Mouse (Mus musculus) layer of hippocampus, postnatal 36 days (tissue): ENCODE results near the gene Gm8369. TPM values are rescaled to one million over a fixed set of nuclear protein-coding genes. Genes with fewer than 3 reads are reported as not detected.
"Not testable (repeated sequence)": the region's sequence is repeated elsewhere in the genome, so short reads cannot be mapped to it uniquely, and the experiment has no call there.

Experiments
- DNase-seq, 2 experiments: peaks; one replicate each; pipeline ENCODE4 v3.0.0; 2022
- total RNA-seq, 2 experiments: library from RNA; stranded (reverse); gene quantifications; 2 replicates each; pipeline ENCODE4 v1.2.3; 2021

The Gm8369 gene
- total RNA-seq: under 1 TPM; 0.30 to 0.57 TPM

DNA sequence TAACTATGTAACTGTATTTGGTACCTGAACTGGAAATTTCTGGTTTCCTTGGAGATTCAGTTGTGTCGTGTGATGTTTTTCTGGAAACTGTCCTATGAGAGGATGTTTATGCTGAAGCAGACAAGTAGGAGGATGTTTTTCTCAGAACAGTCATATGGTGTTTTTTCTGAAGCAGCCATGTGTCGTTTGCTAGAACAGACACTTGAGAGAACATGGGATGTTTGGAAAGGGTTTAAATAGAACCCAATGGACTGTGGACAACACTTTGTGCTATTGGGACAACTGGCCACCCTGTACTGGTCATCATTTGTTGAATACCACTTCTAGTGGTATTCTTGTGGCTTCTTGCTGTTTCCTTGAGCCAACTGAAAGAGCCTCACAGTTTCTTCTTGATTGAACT is at the start of gene Gm8369:
Gene Gm8369, plus strand, starts transcription at position 193 of the 400 bp plus-strand sequence.
- DNase-seq: peak; percentile 10 to 35

DNA sequence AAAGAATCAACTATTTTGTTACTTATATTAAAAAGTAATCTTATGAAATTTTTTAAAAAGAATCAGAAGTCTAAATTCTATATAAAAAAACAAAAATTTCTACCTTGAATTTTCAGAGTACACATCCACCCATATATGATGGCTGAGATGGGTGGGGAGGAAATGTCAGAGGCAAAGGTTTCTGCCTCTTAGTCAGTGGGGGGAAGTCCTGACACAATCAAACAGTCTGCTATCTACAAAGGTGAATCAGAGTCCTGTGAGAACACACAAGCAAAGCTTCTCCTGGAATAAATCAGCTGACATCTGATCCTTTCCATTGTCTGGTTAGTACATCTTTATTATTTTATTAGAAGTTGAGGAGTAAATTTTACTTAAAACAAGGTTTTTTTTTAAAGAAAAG is 42.4 kb upstream of the Gm8369 start, which contains the start of gene Ms4a4b:
Gene Ms4a4b, plus strand, starts transcription at position 216 of the 400 bp plus-strand sequence.
- DNase-seq: no peak

DNA sequence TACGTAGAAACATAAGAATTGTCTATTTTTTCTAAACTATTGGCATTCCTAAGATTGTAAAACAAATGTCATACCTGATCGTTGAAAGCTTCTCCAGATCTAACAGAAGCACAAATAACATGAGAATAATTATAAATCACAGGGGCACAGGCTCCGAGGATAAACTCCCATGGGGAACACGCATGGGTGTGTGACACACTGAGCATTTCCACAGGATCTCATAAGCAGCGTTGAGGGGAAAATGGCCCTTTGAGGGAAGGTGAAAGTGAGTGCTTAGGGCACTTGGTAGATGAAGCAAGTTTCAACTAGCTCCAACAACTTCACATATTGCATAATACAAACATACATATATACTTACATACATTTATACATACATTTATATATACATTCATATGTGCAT is 41.8 kb upstream of the Gm8369 start:
- DNase-seq: no peak

- DNase-seq: no peak
Observed at GRCm38 (mm10) chr19:11447238-11447637, 38.5 kb upstream of the Gm8369 start.

DNA sequence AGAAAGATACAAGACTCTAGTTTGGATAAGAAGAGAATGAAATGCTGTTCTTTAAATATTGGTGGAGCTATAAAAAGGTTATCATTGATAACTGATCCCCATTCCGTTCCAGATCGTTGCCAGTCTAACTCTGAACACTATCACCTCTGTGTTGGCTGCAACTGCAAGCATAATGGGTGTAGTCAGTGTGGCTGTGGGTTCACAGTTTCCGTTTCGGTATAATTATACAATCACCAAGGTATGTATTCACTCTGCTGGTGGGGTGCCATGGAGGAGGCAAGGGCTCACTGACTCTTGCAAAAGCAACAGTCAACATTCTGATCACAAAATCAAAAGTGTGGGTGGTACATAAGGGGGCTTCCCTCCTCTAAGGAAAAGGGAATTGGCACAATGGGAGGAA is 26.7 kb upstream of the Gm8369 start:
- not testable (repeated sequence) for DNase-seq

- not testable (repeated sequence) for DNase-seq
Observed at GRCm38 (mm10) chr19:11464795-11465194, 20.9 kb upstream of the Gm8369 start.

DNA sequence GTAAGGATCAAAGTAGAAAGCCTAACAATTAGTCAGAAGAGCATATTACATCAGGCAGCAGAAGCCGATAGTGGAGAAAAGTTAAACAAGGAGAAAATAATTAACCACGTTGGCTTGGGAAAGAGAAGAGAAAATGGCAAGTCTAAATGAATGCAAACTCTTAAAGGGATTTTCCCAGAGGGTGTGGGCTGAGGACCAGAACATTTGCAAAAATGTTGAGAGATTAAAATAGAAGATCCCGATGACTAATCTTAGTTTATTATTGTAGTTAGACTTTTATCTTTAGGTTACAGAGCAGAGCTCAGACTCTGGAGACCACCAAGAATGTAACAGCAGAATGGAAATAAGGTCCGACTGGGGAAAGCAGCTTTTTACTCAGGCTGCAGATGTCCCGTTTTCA is 19.3 kb upstream of the Gm8369 start:
- no peak for DNase-seq

GRCm38 (mm10) chr19:11468361-11468760 is 17.4 kb upstream of the Gm8369 start:
- DNase-seq: not testable (repeated sequence)

- DNase-seq: not testable (repeated sequence)
Observed at GRCm38 (mm10) chr19:11469215-11469614, 16.5 kb upstream of the Gm8369 start, which contains the start of gene Ms4a6c. Ms4a6c (plus strand) TSS chr19:11469366.

GRCm38 (mm10) chr19:11479714-11480113 is 6.0 kb upstream of the Gm8369 start:
- no peak for DNase-seq

- DNase-seq: no peak
Observed at GRCm38 (mm10) chr19:11482684-11483083, 3.1 kb upstream of the Gm8369 start.

GRCm38 (mm10) chr19:11483941-11484340 is 1.8 kb upstream of the Gm8369 start:
- DNase-seq: no peak

GRCm38 (mm10) chr19:11484388-11484787 is 1.4 kb upstream of the Gm8369 start:
- DNase-seq: no peak

DNA sequence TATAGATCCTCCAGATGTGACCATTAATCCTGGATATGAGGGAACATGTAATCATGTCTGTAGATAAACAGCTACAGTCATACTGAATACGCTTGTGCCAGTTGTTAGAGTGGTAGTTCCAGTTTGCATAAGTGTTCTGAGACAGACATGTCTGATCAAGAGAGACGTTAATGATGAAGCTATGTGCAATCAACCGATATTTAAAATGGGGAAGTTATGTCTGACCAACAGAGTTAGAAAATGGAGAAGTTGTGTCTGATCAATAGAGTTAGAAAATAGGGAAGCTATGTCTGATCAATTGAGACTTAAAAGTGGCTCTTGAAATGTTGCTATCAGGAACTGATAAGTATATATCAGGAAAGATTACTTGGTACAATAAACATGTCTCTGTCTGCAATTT is 472 bp upstream of the Gm8369 start:
- no peak for DNase-seq

DNA sequence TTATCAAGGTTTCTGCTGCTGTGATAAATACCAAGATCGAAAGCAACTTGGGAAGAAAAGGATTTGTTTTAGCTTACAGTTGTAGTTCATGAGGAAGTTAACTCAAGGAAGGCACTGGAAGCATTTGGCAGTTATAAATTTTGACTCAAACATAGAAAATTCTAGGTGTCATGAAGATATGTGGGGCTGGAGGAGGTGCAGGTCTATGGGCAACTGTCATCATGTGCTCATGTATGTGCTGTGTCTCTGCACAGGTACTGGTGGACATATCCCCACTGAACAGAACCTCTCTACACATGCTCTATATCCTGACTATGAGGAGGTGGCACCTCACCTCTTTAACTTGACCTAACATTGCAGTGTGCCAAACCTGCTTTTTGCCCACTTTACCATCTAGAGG is 861 bp downstream of the Gm8369 start:
- no peak for DNase-seq

GRCm38 (mm10) chr19:11491406-11492189 is 5.9 kb downstream of the Gm8369 start:
- DNase-seq: no peak

GRCm38 (mm10) chr19:11492671-11493070 is 6.9 kb downstream of the Gm8369 start:
- no peak for DNase-seq

DNA sequence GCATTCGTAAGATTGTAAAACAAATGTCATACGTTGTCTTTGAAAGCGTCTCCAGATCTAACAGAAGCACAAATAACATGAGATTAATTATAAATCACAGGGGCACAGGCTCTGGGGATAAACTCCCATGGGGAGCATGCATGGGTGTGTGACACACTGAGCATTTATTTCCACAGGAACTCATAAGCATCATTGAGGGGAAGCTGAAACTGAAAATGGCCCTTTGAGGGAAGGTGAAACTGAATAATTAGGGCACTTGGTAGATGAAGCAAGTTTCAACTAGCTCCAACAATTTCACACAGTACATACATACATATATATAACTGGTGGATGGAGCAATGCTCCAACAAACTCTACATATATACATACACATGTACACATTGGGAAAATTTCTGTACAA is 8.8 kb downstream of the Gm8369 start:
- no peak for DNase-seq

GRCm38 (mm10) chr19:11496361-11496760 is 10.6 kb downstream of the Gm8369 start:
- no peak for DNase-seq

- DNase-seq: not testable (repeated sequence)
Observed at GRCm38 (mm10) chr19:11497300-11497699, 11.6 kb downstream of the Gm8369 start.

DNA sequence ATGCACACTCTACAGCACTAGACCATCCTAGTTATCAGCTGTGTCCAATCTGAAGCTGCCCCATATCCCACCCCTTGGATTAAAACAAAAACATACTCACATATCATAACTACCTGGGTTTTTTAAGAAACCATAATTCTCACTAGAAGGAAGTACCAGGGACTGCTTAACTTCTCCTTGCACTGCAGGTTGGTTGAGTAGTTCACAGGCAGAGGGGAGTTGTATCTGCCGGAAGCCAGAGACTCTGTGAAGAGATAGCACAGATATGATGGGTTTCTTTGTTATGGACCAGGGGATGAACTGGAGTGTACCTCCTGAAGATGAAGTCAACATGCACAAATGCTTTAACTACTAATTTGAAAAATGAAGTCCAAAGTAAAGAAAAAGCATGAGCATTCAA is 15.1 kb downstream of the Gm8369 start:
- DNase-seq: no peak

DNA sequence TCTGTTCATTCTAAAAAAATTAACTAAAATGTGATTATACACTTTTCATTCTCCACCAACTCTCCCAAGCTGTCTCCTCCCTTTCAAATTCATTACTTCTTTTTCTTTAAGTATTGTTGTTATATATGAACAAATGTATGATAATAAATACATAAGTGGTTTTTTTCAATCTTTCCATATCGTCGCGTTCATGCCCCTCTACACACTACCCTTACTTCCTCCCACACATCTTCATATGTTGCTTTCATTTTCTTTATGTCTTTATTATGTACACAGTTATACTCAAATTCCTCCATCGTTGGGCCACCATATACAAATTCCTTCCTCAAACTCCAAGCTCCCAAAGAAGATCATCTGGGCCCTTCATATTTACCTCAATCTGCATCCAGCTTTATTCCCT is 15.6 kb downstream of the Gm8369 start:
- DNase-seq: no peak

GRCm38 (mm10) chr19:11504857-11505256 is 19.1 kb downstream of the Gm8369 start:
- DNase-seq: no peak

- DNase-seq: no peak
Observed at GRCm38 (mm10) chr19:11513458-11513857, 27.7 kb downstream of the Gm8369 start.
